Mouse (Mus musculus) stomach, embryonic 15.5 days (tissue): ENCODE results near the gene Gm10112. TPM values are rescaled to one million over a fixed set of nuclear protein-coding genes. Genes with fewer than 3 reads are reported as not detected.

Source experiments
- ATAC-seq: fragments of 200-750 bp; cut with Nextera tagmentation; 2 replicates; pipeline ENCODE4 v1.8.0; 2017; ENCODE audit warnings: low read depth, moderate number of reproducible peaks, moderate TSS enrichment; ENCODE audit not compliant: insufficient read depth, low FRiP score
- H3K27ac ChIP-seq: fragments of 300-500 bp; sonication (generic); 2 replicates; pipeline ENCODE4 v1.5.1; 2015; ENCODE audit warnings: mild to moderate bottlenecking, inconsistent platforms
- H3K27me3 ChIP-seq: fragments of 300-500 bp; sonication (generic); replicated peaks from 2 replicates; pipeline ENCODE4 v1.6.1; 2015; ENCODE audit warnings: inconsistent platforms
- H3K36me3 ChIP-seq: fragments of 300-500 bp; sonication (generic); 2 replicates; pipeline ENCODE4 v1.6.1; 2015; ENCODE audit warnings: inconsistent platforms
- H3K4me1 ChIP-seq: fragments of 300-500 bp; sonication (generic); 2 replicates; pipeline ENCODE4 v1.6.1; 2015; ENCODE audit warnings: inconsistent platforms
- H3K4me2 ChIP-seq: fragments of 300-500 bp; sonication (generic); 2 replicates; pipeline ENCODE4 v1.6.1; 2015; ENCODE audit warnings: mild to moderate bottlenecking, inconsistent platforms
- H3K4me3 ChIP-seq: fragments of 300-500 bp; sonication (generic); replicated peaks from 2 replicates; pipeline ENCODE4 v1.5.1; 2015; ENCODE audit warnings: inconsistent platforms
- H3K9ac ChIP-seq: fragments of 300-500 bp; sonication (generic); 2 replicates; pipeline ENCODE4 v1.6.1; 2015; ENCODE audit warnings: inconsistent platforms
- H3K9me3 ChIP-seq: fragments of 300-500 bp; sonication (generic); 2 replicates; pipeline ENCODE4 v1.6.1; 2016; ENCODE audit warnings: inconsistent platforms
- WGBS: fragments of 180-500 bp; shearing (Covaris S2); methylation state at CpG from one replicate; pipeline ENCODE4 v1.1.7; 2015; 5-methylcytosine and 5-hydroxymethylcytosine counted together
- polyA plus RNA-seq: library from polyadenylated mRNA; unstranded; fragments of >200 nt; fragmentation: Nextera tagmentation; extraction: Ambion mirVana; gene quantifications from 2 replicates; pipeline ENCODE4 v1.2.1, GENCODE M21; 2015

Gm10112 gene
- polyA plus RNA-seq, result not detected in 2 replicates

DNA sequence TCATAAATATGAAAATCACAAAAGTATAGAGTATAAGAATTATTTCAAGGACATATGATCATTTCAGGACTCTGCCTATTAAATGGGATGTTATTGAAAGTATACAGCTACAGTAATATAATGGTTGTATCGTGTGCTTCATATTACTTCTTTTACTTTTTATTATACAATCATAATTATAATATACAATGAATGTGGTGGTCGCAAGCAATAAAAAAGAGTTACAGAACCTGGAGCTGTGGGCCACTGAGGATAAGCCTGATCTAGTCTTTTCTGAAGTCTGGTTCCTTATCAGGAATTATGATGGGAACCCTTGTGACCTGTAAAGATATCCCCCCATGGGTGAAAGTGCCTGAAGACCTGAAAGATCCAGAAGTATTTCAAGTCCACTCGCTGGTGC, at the start of gene Gm10112:
TSS of gene Gm10112 (plus strand) at position 301 of the 400 bp plus-strand sequence.
- Histone ChIP-seq H3K27ac (no peak within 1 kb of the TSS), H3K4me2 (no peak within 1 kb of the TSS), H3K9me3 (no peaks in the 10 kb centered on the region), H3K4me1 (no peaks in the 10 kb centered on the region), H3K9ac (no peak within 1 kb of the TSS), H3K4me3 (no peak within 1 kb of the TSS), H3K36me3 (no peaks in the 10 kb centered on the region), H3K27me3 (no peaks in the 10 kb centered on the region)
- ATAC-seq, result no peak
- WGBS, result 88% methylated on average over 3 of the region's 3 CpGs

DNA sequence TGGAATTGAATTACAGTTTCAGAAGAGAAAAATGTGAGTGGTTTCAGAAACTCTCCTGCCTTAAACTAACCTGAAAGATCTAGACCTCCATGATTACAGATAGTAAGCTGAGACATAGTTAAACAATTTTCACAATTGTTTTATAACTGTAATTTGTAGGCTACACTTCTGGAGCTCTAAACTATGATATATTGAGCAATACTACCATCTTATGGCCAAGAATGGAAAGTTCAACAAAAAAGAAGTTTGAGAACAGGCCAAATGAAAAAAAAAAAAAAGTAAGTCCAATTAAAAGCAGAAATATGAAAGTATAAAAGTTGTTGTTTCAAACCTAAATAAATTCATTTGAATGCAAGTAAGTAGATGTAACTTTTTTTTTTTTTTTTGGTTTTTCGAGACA, 21.4 kb downstream of the Gm10112 start:
- no peak overlapping the region for H3K27ac ChIP-seq
- H3K9ac ChIP-seq, result no peak overlapping the region
- H3K27me3 ChIP-seq, result no peaks in the 10 kb centered on the region
- WGBS, result 59% methylated on average over 1 of the region's 1 CpGs
- H3K4me2 ChIP-seq, result no peak overlapping the region
- no peaks in the 10 kb centered on the region for H3K36me3 ChIP-seq
- no peaks in the 10 kb centered on the region for H3K4me1 ChIP-seq
- no peak for ATAC-seq
- H3K9me3 ChIP-seq, result no peaks in the 10 kb centered on the region
- no peak overlapping the region for H3K4me3 ChIP-seq

GRCm38 (mm10) chrX:111196376-111196775, 28.2 kb downstream of the Gm10112 start:
- 1% methylated on average over 2 of the region's 2 CpGs for WGBS
- Histone ChIP-seq H3K4me1 (no peaks in the 10 kb centered on the region), H3K27me3 (no peaks in the 10 kb centered on the region), H3K4me3 (no peak overlapping the region), H3K36me3 (no peaks in the 10 kb centered on the region), H3K4me2 (no peak overlapping the region), H3K9ac (no peak overlapping the region), H3K9me3 (no peaks in the 10 kb centered on the region), H3K27ac (no peak overlapping the region)
- ATAC-seq, result no peak

DNA sequence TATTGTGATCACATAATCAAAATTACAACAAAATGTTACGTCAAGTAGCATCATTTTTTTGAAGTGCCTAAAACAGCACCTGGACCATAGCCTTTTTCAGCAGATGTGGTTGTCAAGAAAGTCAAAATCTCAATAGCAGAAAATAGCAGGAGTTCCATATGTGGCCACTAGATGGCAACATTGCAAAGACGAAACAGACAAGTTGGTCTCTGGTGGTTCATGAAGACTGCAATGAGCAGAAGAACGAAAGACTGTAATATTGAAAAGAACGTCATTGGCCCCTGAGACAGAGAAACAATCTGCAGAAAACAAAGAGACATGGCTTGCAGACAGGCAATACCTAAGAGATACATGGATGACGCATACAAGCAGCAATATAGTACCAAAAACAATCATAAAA, 42.1 kb downstream of the Gm10112 start:
- no peak overlapping the region for H3K4me2 ChIP-seq
- no peak overlapping the region for H3K27ac ChIP-seq
- no peak overlapping the region for H3K9ac ChIP-seq
- no peaks in the 10 kb centered on the region for H3K9me3 ChIP-seq
- 17% methylated on average over 5 of the region's 5 CpGs for WGBS
- no peaks in the 10 kb centered on the region for H3K27me3 ChIP-seq
- no peaks in the 10 kb centered on the region for H3K36me3 ChIP-seq
- H3K4me3 ChIP-seq, result no peak overlapping the region
- no peaks in the 10 kb centered on the region for H3K4me1 ChIP-seq
- no peak for ATAC-seq

Other genes starting within 250 kb of the Gm10112 start
- gene Cylc1, start 57.9 kb upstream of the Gm10112 start, polyA plus RNA-seq, result not detected in 2 replicates